17 mouse cellular contexts compared by ENCODE assay signal in genomic region chr6:53893731-53894130, GRCm38 (mm10).
"Had no signal": no experiment of that assay in that cellular context is flagged by ENCODE, and none has a peak within 500 bp of the region (broad histone marks: within the 10 kb centered on the region; RNA-seq: fewer than 3 reads in every experiment).

No protein-coding gene starts in this region.

- ATAC-seq: intestine, postnatal 0 days; midbrain, embryonic 15.5 days had no signal

- H3K9me3 ChIP-seq: liver, embryonic 13.5 days; lung, embryonic 15.5 days; midbrain, embryonic 12.5 days; midbrain, embryonic 15.5 days; neural tube, embryonic 13.5 days; stomach, embryonic 15.5 days had no signal

- H3K4me1 ChIP-seq: midbrain, embryonic 15.5 days; neural tube, embryonic 13.5 days; stomach, embryonic 15.5 days had no signal

- H3K4me3 ChIP-seq: left cerebral cortex, adult 2 months; liver, embryonic 13.5 days; lung, embryonic 15.5 days; midbrain, embryonic 12.5 days; midbrain, embryonic 15.5 days; neural tube, embryonic 13.5 days; stomach, embryonic 15.5 days had no signal

- H3K4me2 ChIP-seq: liver, embryonic 13.5 days; lung, embryonic 15.5 days; midbrain, embryonic 12.5 days; midbrain, embryonic 15.5 days; neural tube, embryonic 13.5 days; stomach, embryonic 15.5 days had no signal

- DNase-seq: kidney, adult 2 months; kidney, postnatal 25 days; layer of hippocampus, postnatal 36 days; liver, embryonic 13.5 days; lung, postnatal 14 days; retina, postnatal 1 day; right cerebral cortex, postnatal 25 days; spleen, adult 18-20 months; thymus, postnatal 25 days had no signal

- H3K27ac ChIP-seq: left cerebral cortex, adult 2 months; liver, embryonic 13.5 days; lung, embryonic 15.5 days; macrophage; midbrain, embryonic 12.5 days; midbrain, embryonic 15.5 days; neural tube, embryonic 13.5 days; stomach, embryonic 15.5 days had no signal

- H3K9ac ChIP-seq: liver, embryonic 13.5 days; lung, embryonic 15.5 days; midbrain, embryonic 12.5 days; midbrain, embryonic 15.5 days; neural tube, embryonic 13.5 days; stomach, embryonic 15.5 days had no signal

- H3K27me3 ChIP-seq: liver, embryonic 13.5 days; lung, embryonic 15.5 days; midbrain, embryonic 15.5 days; neural tube, embryonic 13.5 days; stomach, embryonic 15.5 days had no signal

- H3K36me3 ChIP-seq: liver, embryonic 13.5 days; lung, embryonic 15.5 days; midbrain, embryonic 12.5 days; midbrain, embryonic 15.5 days; neural tube, embryonic 13.5 days; stomach, embryonic 15.5 days had no signal
